Mouse (Mus musculus) liver, embryonic 14.5 days (tissue): ENCODE measurements at regions not wholly inside any gene's neighbourhood (a gene's known extent, or its start where the extent isn't known, plus 50 kb on each side); places are given as distances from the start of the nearest gene placed in this dataset.

Source experiments
- ATAC-seq: fragments of 200-750 bp; cut with Nextera tagmentation; 2 replicates; pipeline ENCODE4 v1.8.0; 2017; ENCODE audit warnings: moderate number of reproducible peaks, mild to moderate bottlenecking, moderate library complexity; ENCODE audit not compliant: insufficient read depth
- DNase-seq, 3 experiments: peaks; one replicate each; pipeline ENCODE4 v3.0.0-alpha.2; 2012 to 2013; ENCODE audit warnings: low read depth in 3 of 3, low spot score in 3 of 3
- H3K27ac ChIP-seq: fragments of 300-500 bp; sonication (generic); 2 replicates; pipeline ENCODE4 v1.5.1; 2014; ENCODE audit warnings: moderate library complexity, mild to moderate bottlenecking, control low read depth, inconsistent platforms
- H3K27me3 ChIP-seq: fragments of 300-500 bp; sonication (generic); 2 replicates; pipeline ENCODE4 v1.6.1; 2014; ENCODE audit warnings: mild to moderate bottlenecking, low read length, moderate library complexity; ENCODE audit not compliant: control insufficient read depth, insufficient read depth
- H3K36me3 ChIP-seq: fragments of 300-500 bp; sonication (generic); replicated peaks from 2 replicates; pipeline ENCODE4 v1.6.1; 2014; ENCODE audit warnings: low read depth; ENCODE audit not compliant: control insufficient read depth, insufficient read depth
- H3K4me1 ChIP-seq, 2 experiments: fragments of 200-500 bp in 1 of 2; fragments of 300-500 bp in 1 of 2; sonication (generic) in 1 of 2; replicated peaks; 2 replicates each; pipeline ENCODE4 v1.6.1; 2012 to 2014; ENCODE audit warnings: antibody characterized with exemption in 1 of 2, inconsistent platforms in 1 of 2, low read length in 1 of 2; ENCODE audit not compliant: control insufficient read depth in 2 of 2, insufficient read depth in 2 of 2
- H3K4me2 ChIP-seq: fragments of 300-500 bp; sonication (generic); 2 replicates; pipeline ENCODE4 v1.6.1; 2014; ENCODE audit warnings: low read depth, mild to moderate bottlenecking, control low read depth, moderate library complexity
- H3K4me3 ChIP-seq, 2 experiments: fragments of 200-500 bp in 1 of 2; fragments of 300-500 bp in 1 of 2; sonication (generic) in 1 of 2; 2 replicates each; pipeline ENCODE4 v1.5.1; 2012 to 2014; ENCODE audit warnings: low read depth in 2 of 2, low read length in 2 of 2, mild to moderate bottlenecking in 2 of 2, control low read depth in 1 of 2, inconsistent platforms in 1 of 2, moderate library complexity in 1 of 2; ENCODE audit not compliant: insufficient read depth in 1 of 2
- H3K9ac ChIP-seq: fragments of 300-500 bp; sonication (generic); replicated peaks from 2 replicates; pipeline ENCODE4 v1.6.1; 2014; ENCODE audit warnings: mild to moderate bottlenecking, control low read depth, moderate library complexity
- H3K9me3 ChIP-seq: fragments of 300-500 bp; sonication (generic); 2 replicates; pipeline ENCODE4 v1.6.1; 2016; ENCODE audit warnings: low read length, mixed read lengths; ENCODE audit not compliant: control insufficient read depth
- CTCF ChIP-seq: IDR thresholded peaks from 2 replicates; pipeline ENCODE4 v1.5.1; 2016; ENCODE audit warnings: antibody characterized with exemption, low read depth, control low read depth
- EP300 ChIP-seq: IDR thresholded peaks from 2 replicates; pipeline ENCODE4 v1.6.1; 2016; ENCODE audit warnings: antibody characterized with exemption, low read depth
- WGBS: fragments of 180-500 bp; shearing (Covaris S2); extraction: QIAGEN DNeasy Blood & Tissue Kit; methylation state at CpG from one replicate; pipeline ENCODE4 v1.1.7; 2014; ENCODE audit not compliant: insufficient replicate concordance; 5-methylcytosine and 5-hydroxymethylcytosine counted together

GRCm38 (mm10) chr14:31901901-31902300 lies 71.5 kb upstream of the Ankrd28 start:
- H3K27ac ChIP-seq: no peak overlapping the region
- no peaks in the 10 kb centered on the region for H3K4me1 ChIP-seq
- H3K4me3 ChIP-seq: no peak overlapping the region
- H3K4me2 ChIP-seq: no peak overlapping the region
- WGBS: 35% methylated on average over 4 of the region's 4 CpGs
- no peaks in the 10 kb centered on the region for H3K36me3 ChIP-seq
- no peaks in the 10 kb centered on the region for H3K9me3 ChIP-seq
- DNase-seq (no peak), ATAC-seq (no peak)
- no peaks in the 10 kb centered on the region for H3K27me3 ChIP-seq
- no peak for TF ChIP-seq EP300
- no peak for TF ChIP-seq CTCF
- no peak overlapping the region for H3K9ac ChIP-seq

- WGBS: 45% methylated on average over 3 of the region's 3 CpGs
- no peak overlapping the region for H3K27ac ChIP-seq
- no peak for TF ChIP-seq EP300
- TF ChIP-seq CTCF: no peak
- no peak overlapping the region for H3K4me3 ChIP-seq
- no peak overlapping the region for H3K4me2 ChIP-seq
- no peak for ATAC-seq
- DNase-seq: no peak
- no peaks in the 10 kb centered on the region for H3K27me3 ChIP-seq
- H3K36me3 ChIP-seq: no peaks in the 10 kb centered on the region
- no peaks in the 10 kb centered on the region for H3K4me1 ChIP-seq
- H3K9ac ChIP-seq: no peak overlapping the region
- H3K9me3 ChIP-seq: no peaks in the 10 kb centered on the region
Observed at GRCm38 (mm10) chr14:31903664-31904063, 73.2 kb upstream of the Ankrd28 start.

GRCm38 (mm10) chr14:31908591-31908990 lies 78.1 kb upstream of the Ankrd28 start:
- no peak overlapping the region for H3K9ac ChIP-seq
- TF ChIP-seq CTCF (no peak), EP300 (no peak)
- H3K27me3 ChIP-seq: no peaks in the 10 kb centered on the region
- no peak overlapping the region for H3K4me3 ChIP-seq
- ATAC-seq (no peak), DNase-seq (no peak)
- H3K36me3 ChIP-seq: no peaks in the 10 kb centered on the region
- 32% methylated on average over 7 of the region's 7 CpGs for WGBS
- no peak overlapping the region for H3K4me2 ChIP-seq
- no peaks in the 10 kb centered on the region for H3K9me3 ChIP-seq
- no peaks in the 10 kb centered on the region for H3K4me1 ChIP-seq
- no peak overlapping the region for H3K27ac ChIP-seq

- ATAC-seq (no peak), DNase-seq (no peak)
- H3K9me3 ChIP-seq: no peaks in the 10 kb centered on the region
- no peaks in the 10 kb centered on the region for H3K27me3 ChIP-seq
- no peak overlapping the region for H3K4me2 ChIP-seq
- 12% methylated on average over 4 of the region's 4 CpGs for WGBS
- no peak overlapping the region for H3K4me3 ChIP-seq
- H3K4me1 ChIP-seq: no peaks in the 10 kb centered on the region
- H3K9ac ChIP-seq: no peak overlapping the region
- TF ChIP-seq EP300 (no peak), CTCF (no peak)
- H3K27ac ChIP-seq: no peak overlapping the region
- no peaks in the 10 kb centered on the region for H3K36me3 ChIP-seq
Observed at GRCm38 (mm10) chr14:31909291-31909690, 78.8 kb upstream of the Ankrd28 start.

- H3K4me2 ChIP-seq: no peak overlapping the region
- H3K9ac ChIP-seq: no peak overlapping the region
- H3K9me3 ChIP-seq: no peaks in the 10 kb centered on the region
- DNase-seq (no peak), ATAC-seq (no peak)
- no peaks in the 10 kb centered on the region for H3K27me3 ChIP-seq
- H3K27ac ChIP-seq: no peak overlapping the region
- WGBS: 46% methylated on average over 2 of the region's 2 CpGs
- H3K4me3 ChIP-seq: no peak overlapping the region
- no peaks in the 10 kb centered on the region for H3K36me3 ChIP-seq
- no peaks in the 10 kb centered on the region for H3K4me1 ChIP-seq
- no peak for TF ChIP-seq EP300
- no peak for TF ChIP-seq CTCF
Observed at GRCm38 (mm10) chr14:31910809-31911208, 80.4 kb upstream of the Ankrd28 start.

- no peak overlapping the region for H3K4me3 ChIP-seq
- TF ChIP-seq EP300 (no peak), CTCF (no peak)
- DNase-seq: no peak
- H3K9me3 ChIP-seq: no peaks in the 10 kb centered on the region
- ATAC-seq: no peak
- H3K36me3 ChIP-seq: no peaks in the 10 kb centered on the region
- H3K27me3 ChIP-seq: no peaks in the 10 kb centered on the region
- no peaks in the 10 kb centered on the region for H3K4me1 ChIP-seq
- no peak overlapping the region for H3K9ac ChIP-seq
- H3K4me2 ChIP-seq: no peak overlapping the region
- H3K27ac ChIP-seq: no peak overlapping the region
- WGBS: 65% methylated on average over 4 of the region's 4 CpGs
Observed at GRCm38 (mm10) chr14:31918461-31918860, 88.0 kb upstream of the Ankrd28 start.
